Mouse (Mus musculus): Measurements from ENCODE around the gene Zfp787.

DNA sequence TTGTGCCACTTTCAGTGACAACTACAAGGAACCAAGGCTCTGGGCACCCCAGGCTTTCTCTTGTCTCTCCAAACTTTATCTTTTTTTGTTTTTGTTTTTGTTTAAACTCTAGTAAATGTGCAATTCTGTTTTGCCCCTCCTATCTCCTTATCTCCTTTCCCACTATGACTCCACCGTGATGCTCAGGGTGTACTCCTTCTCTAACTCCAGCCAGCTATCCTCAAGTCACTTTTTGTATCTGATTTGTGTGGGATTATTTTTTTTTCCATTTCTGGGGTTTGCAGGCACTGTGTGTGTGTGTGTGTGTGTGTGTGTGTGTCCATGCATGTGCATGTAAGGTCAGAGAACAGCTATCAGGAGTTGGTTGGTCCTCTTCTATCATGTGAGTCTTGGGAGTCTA lies 1.7 kb upstream of the Zfp787 start:
- no peak for TF ChIP-seq CTCF (IDR thresholded peaks at IDR 0.05; ENCODE audit: insufficient read depth, low read length)
- TF ChIP-seq POLR2A (IDR thresholded peaks at IDR 0.05; ENCODE audit: borderline replicate concordance, extremely low read depth, low read depth, low read length), result no peak
